Mouse (Mus musculus): ENCODE data around the gene Smyd3. TPM values are rescaled to one million over a fixed set of nuclear protein-coding genes. Genes with fewer than 3 reads are reported as not detected.

Smyd3 gene
- polyA plus RNA-seq, 1 experiment from 2014 or later = 12.1 TPM

GRCm38 (mm10) chr1:179461019-179461814 is 56.6 kb downstream of the Smyd3 start:
- Histone ChIP-seq H3K36me3 (ENCODE audit: control insufficient read depth, insufficient read depth, low read length) (no peaks in the 10 kb centered on the region), H3K4me2 (replicated peaks; ENCODE audit: low read depth) (no peak overlapping the region), H3K4me1 (replicated peaks; ENCODE audit: control insufficient read depth, insufficient read depth) (no peaks in the 10 kb centered on the region), H3K9me3 (ENCODE audit: control insufficient read depth, low read length) (no peaks in the 10 kb centered on the region), H3K27me3 (ENCODE audit: control insufficient read depth, insufficient read depth, low read length) (no peaks in the 10 kb centered on the region), H3K4me3 (ENCODE audit: low read depth, low read length) (no peak overlapping the region), H3K9ac (ENCODE audit: low read length) (no peak overlapping the region), H3K27ac (replicated peaks) (no peak overlapping the region)
- WGBS = 63% methylated on average over 22 of the region's 22 CpGs
- ATAC-seq (ENCODE audit: low FRiP score, low TSS enrichment) (no peak), DNase-seq (ENCODE audit: low spot score) (no peak)
- TF ChIP-seq CTCF (IDR thresholded peaks at IDR 0.05; ENCODE audit: low read depth) (no peak), EP300 (optimal IDR thresholded peaks at IDR 0.05) (no peak)

DNA sequence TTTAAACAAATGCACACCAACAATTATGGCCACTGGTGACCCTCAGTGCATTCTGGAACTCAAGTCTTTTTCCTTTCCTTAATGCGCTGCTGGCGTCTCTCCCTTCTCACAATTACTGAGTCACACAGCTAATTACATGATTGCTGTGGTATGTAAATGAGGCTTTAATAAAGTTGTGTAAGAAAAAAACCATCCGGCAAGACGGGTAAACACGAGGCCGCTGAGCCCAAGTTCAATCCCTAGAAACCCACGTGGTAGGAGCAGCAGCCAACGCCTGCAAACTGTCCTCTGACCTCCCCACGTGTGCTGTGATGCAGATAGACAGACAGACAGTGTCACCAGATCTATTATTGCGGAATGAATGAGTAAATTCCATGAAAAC is 58.9 kb downstream of the Smyd3 start:
- Histone ChIP-seq H3K9ac (ENCODE audit: low read length) (no peak overlapping the region), H3K4me2 (replicated peaks; ENCODE audit: low read depth) (no peak overlapping the region), H3K9me3 (ENCODE audit: control insufficient read depth, low read length) (no peaks in the 10 kb centered on the region), H3K36me3 (ENCODE audit: control insufficient read depth, insufficient read depth, low read length) (no peaks in the 10 kb centered on the region), H3K4me3 (ENCODE audit: low read depth, low read length) (no peak overlapping the region), H3K27me3 (ENCODE audit: control insufficient read depth, insufficient read depth, low read length) (no peaks in the 10 kb centered on the region), H3K27ac (replicated peaks) (peak overlapping the region; percentile 63), H3K4me1 (replicated peaks; ENCODE audit: control insufficient read depth, insufficient read depth) (no peaks in the 10 kb centered on the region)
- DNase-seq (ENCODE audit: low spot score) (no peak), ATAC-seq (ENCODE audit: low FRiP score, low TSS enrichment) (peak; percentile 38; the same call in 1 of the 2 replicates)
- 39% methylated on average over 10 of the region's 10 CpGs for WGBS
- no peak for TF ChIP-seq CTCF (IDR thresholded peaks at IDR 0.05; ENCODE audit: low read depth)
- no peak for TF ChIP-seq EP300 (optimal IDR thresholded peaks at IDR 0.05)

DNA sequence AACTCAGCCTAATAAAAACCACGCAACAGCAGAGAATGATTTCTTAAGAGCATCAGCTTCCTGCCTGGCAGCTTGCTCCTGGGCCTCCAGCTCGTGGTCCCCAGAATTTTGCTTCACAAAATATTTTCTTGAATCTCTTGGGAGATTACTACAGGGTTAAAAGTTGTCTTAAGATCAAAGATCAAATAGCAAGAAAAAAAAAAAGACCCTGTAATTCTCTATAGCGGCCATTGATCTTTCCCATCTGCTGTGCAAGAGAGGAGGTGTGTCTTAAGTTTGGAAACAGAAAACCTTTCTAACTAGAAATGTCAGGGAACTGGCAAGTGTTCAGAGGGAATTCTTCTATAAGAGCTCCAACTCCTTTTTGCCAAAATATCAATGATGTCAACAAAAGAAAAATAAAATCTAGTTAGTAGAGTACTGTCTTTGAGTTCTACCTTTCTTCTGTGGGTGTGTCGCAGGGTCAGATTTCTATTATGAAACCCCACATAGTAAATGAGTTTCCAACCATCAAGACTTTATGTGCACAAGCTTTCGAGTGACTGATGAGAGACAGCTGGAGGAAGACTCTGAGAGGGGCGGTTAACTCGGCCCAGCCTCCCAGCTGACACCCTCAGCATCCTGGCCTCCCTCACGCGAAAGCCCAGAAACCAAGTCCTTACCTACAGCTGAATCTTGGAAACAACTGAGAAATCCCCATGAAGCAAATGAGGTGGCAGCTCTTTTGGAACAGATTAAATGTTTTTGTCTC is 59.4 kb downstream of the Smyd3 start:
- Histone ChIP-seq H3K4me3 (ENCODE audit: low read depth, low read length) (no peak overlapping the region), H3K4me2 (replicated peaks; ENCODE audit: low read depth) (no peak overlapping the region), H3K27me3 (ENCODE audit: control insufficient read depth, insufficient read depth, low read length) (no peaks in the 10 kb centered on the region), H3K36me3 (ENCODE audit: control insufficient read depth, insufficient read depth, low read length) (no peaks in the 10 kb centered on the region), H3K27ac (replicated peaks) (peak overlapping the region; percentile 63), H3K4me1 (replicated peaks; ENCODE audit: control insufficient read depth, insufficient read depth) (no peaks in the 10 kb centered on the region), H3K9ac (ENCODE audit: low read length) (no peak overlapping the region), H3K9me3 (ENCODE audit: control insufficient read depth, low read length) (no peaks in the 10 kb centered on the region)
- DNase-seq (ENCODE audit: low spot score) = no peak
- ATAC-seq (ENCODE audit: low FRiP score, low TSS enrichment) = 0 out of 2 replicates have a peak, but pooled peaks have one; percentile 45
- TF ChIP-seq CTCF (IDR thresholded peaks at IDR 0.05; ENCODE audit: low read depth) (no peak), EP300 (optimal IDR thresholded peaks at IDR 0.05) (no peak)
- WGBS = 29% methylated on average over 9 of the region's 9 CpGs

DNA sequence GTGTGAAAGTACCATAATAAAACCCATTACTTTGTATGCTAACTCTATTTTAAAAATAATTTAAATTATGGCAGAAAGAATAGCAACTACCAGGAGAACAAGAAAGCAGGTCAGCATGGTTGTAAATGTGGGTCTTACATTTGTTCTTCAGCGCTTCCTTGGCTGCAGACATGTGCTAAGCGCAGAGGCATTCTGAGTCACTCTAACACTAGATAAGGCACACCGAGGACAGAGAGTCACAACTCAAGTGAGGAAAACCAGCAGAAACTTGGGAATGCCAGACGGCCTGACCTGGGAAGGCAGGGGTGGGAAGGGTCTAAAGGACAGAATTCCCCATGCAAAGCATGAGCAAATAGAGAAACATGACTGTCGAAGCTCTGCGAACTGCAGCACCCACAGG is 63.2 kb downstream of the Smyd3 start:
- TF ChIP-seq EP300 (optimal IDR thresholded peaks at IDR 0.05) = no peak
- TF ChIP-seq CTCF (IDR thresholded peaks at IDR 0.05; ENCODE audit: low read depth) = no peak
- 58% methylated on average over 6 of the region's 6 CpGs for WGBS
- no peak overlapping the region for H3K4me2 ChIP-seq (replicated peaks; ENCODE audit: low read depth)
- H3K4me3 ChIP-seq (ENCODE audit: low read depth, low read length) = no peak overlapping the region
- no peaks in the 10 kb centered on the region for H3K4me1 ChIP-seq (replicated peaks; ENCODE audit: control insufficient read depth, insufficient read depth)
- DNase-seq (ENCODE audit: low spot score) = no peak
- H3K9me3 ChIP-seq (ENCODE audit: control insufficient read depth, low read length) = no peaks in the 10 kb centered on the region
- ATAC-seq (ENCODE audit: low FRiP score, low TSS enrichment) = no peak
- H3K27ac ChIP-seq (replicated peaks) = no peak overlapping the region
- H3K36me3 ChIP-seq (ENCODE audit: control insufficient read depth, insufficient read depth, low read length) = no peaks in the 10 kb centered on the region
- H3K27me3 ChIP-seq (ENCODE audit: control insufficient read depth, insufficient read depth, low read length) = no peaks in the 10 kb centered on the region
- no peak overlapping the region for H3K9ac ChIP-seq (ENCODE audit: low read length)

DNA sequence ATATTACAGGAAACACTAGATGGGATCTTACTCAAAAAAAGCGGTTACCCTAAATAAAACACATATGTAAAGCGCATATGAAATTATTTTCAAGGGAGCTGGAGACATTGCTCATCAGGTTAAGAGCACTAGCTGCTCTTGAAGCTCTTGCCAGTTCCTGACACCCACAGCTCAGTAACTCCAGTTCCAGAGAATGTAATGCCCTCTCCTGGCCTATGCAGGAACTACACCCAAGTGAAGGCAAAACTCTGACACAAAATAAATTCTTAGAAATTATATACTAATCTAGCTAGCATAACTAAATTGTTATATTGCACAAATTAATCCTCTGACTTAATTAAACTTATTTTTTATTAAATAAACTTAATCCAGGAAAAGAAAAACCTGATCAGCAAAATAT is 66.6 kb downstream of the Smyd3 start:
- Histone ChIP-seq H3K27ac (replicated peaks) (no peak overlapping the region), H3K4me1 (replicated peaks; ENCODE audit: control insufficient read depth, insufficient read depth) (no peaks in the 10 kb centered on the region), H3K36me3 (ENCODE audit: control insufficient read depth, insufficient read depth, low read length) (no peaks in the 10 kb centered on the region), H3K4me2 (replicated peaks; ENCODE audit: low read depth) (no peak overlapping the region), H3K27me3 (ENCODE audit: control insufficient read depth, insufficient read depth, low read length) (no peaks in the 10 kb centered on the region), H3K9ac (ENCODE audit: low read length) (no peak overlapping the region), H3K9me3 (ENCODE audit: control insufficient read depth, low read length) (no peaks in the 10 kb centered on the region), H3K4me3 (ENCODE audit: low read depth, low read length) (no peak overlapping the region)
- ATAC-seq (ENCODE audit: low FRiP score, low TSS enrichment) = no peak
- TF ChIP-seq CTCF (IDR thresholded peaks at IDR 0.05; ENCODE audit: low read depth) = peak; percentile 67
- no peak for TF ChIP-seq EP300 (optimal IDR thresholded peaks at IDR 0.05)
- 100% methylated on average over 2 of the region's 2 CpGs for WGBS
- no peak for DNase-seq (ENCODE audit: low spot score)

- H3K27me3 ChIP-seq (ENCODE audit: control insufficient read depth, insufficient read depth, low read length) = no peaks in the 10 kb centered on the region
- no peak overlapping the region for H3K4me2 ChIP-seq (replicated peaks; ENCODE audit: low read depth)
- 44% methylated on average over 2 of the region's 2 CpGs for WGBS
- H3K9ac ChIP-seq (ENCODE audit: low read length) = no peak overlapping the region
- no peaks in the 10 kb centered on the region for H3K9me3 ChIP-seq (ENCODE audit: control insufficient read depth, low read length)
- DNase-seq (ENCODE audit: low spot score) = no peak
- TF ChIP-seq CTCF (IDR thresholded peaks at IDR 0.05; ENCODE audit: low read depth) (no peak), EP300 (optimal IDR thresholded peaks at IDR 0.05) (no peak)
- no peaks in the 10 kb centered on the region for H3K36me3 ChIP-seq (ENCODE audit: control insufficient read depth, insufficient read depth, low read length)
- ATAC-seq (ENCODE audit: low FRiP score, low TSS enrichment) = no peak
- H3K4me3 ChIP-seq (ENCODE audit: low read depth, low read length) = no peak overlapping the region
- H3K27ac ChIP-seq (replicated peaks) = no peak overlapping the region
- no peaks in the 10 kb centered on the region for H3K4me1 ChIP-seq (replicated peaks; ENCODE audit: control insufficient read depth, insufficient read depth)
Observed at GRCm38 (mm10) chr1:179446845-179447212, 71.0 kb downstream of the Smyd3 start.

All from stomach, postnatal 0 days (tissue).